Mouse (Mus musculus): ENCODE measurements at regions not wholly inside any gene's neighbourhood (a gene's known extent, or its start where the extent isn't known, plus 50 kb on each side); places are given as distances from the start of the nearest gene placed in this dataset.

DNA sequence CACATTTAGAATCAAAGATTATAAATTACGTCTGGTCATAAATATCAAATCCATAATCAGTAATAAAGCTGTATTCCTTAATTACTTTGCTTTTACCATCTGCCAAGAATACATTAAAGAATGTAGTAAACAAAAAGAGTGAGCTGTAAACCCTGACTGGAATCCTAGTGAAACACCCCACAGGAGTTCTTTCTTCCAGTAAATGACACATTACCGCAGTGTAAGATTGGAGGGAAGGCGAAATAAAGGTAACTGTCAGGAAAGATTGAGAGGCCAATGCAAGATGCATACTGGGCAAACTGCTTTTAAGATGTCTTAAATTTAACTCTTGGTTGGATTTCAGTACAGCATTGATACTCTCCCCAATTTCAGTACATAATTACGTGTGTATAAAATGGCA, 772.0 kb downstream of the Hace1 start:
- no peak for DNase-seq

DNA sequence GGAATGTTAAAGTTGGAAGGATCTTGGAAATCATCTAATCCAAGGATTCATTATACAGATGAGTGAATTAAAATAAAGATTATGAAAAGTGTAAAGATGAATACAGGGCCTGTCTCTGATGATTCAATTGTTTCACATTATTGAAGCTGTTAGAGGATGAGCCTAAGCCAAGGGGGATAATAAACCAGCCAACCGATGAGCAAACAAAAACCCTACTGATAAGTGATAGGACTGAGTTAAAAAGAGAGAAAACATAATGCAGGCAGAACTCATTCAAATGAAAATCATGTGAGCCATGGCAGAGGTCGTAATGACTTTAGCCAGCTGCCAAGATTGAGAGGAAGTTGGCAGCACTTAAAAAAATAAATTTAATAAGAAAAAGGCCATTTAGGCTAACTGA, 772.6 kb downstream of the Hace1 start:
- no peak for DNase-seq

DNA sequence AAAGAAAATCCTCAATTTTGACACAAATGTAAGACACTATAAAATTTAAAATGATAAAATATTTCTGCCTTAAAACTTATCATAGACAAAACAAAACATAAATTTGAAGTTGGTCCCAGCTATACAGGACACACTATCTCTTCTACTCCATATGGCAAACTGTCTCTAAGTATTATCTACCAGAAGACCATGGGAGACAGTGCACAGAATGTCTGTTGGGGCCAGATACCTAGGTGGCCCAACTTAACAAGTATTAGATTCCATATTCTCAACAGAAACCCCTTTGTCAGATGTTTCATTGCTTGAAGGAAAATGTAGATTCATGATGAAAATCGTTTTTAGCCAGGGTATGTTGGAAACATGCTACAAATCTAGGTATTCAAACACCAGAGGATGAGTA, 779.1 kb downstream of the Hace1 start:
- DNase-seq: no peak

DNA sequence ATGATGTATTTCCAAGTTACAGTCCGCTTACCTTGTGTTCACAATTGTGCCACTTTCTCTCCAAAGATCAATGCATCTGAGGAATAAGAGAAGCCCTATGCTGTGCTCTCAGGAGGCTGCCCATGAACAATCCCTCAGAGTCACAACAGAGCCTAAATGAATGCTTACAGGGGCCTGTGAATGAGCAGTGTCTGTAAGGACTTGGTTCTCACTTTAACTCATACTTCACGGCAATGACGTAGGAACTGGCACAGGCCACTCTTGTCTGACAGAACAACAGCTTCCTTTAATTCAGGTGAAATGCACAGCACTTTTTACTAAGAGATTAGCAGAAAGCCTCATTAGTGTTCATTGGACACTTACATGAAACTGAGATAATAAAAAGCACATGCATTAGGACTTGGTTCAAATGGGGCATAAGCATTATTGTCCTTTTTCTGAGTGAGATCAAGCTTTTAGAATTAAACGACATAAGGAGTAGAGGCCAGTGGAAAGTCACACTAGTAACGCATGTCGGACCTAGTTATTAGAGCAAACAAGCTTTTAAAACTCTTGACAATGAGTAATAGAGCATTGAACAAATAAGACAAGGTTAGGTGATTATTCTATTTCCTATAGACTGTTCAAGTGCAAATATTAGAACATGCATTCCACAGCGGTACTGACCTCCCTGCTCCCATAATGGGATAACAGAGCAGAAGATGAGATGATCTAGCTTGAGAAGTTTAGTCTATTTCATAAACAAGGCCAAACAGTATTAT, 796.3 kb downstream of the Hace1 start:
- no peak for DNase-seq

DNA sequence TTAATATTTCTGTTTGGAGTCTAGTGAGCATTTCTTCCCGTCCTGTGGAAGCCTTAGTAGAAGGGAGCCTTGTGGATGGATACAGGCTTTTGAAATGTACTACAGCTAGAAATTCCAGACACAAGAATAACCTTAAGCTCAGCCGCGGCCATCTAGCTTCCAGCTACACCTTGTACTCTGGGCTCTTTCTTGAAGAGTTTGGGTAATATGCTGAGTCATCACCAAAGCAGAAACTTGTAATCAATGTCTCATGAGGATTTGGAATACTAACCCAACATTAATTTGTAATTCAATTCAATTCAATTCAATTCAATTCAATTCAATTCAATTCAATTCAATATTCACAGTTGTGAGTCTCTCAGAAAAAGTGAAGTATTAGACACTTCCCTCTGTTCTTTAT, 797.0 kb downstream of the Hace1 start:
- no peak for DNase-seq

DNA sequence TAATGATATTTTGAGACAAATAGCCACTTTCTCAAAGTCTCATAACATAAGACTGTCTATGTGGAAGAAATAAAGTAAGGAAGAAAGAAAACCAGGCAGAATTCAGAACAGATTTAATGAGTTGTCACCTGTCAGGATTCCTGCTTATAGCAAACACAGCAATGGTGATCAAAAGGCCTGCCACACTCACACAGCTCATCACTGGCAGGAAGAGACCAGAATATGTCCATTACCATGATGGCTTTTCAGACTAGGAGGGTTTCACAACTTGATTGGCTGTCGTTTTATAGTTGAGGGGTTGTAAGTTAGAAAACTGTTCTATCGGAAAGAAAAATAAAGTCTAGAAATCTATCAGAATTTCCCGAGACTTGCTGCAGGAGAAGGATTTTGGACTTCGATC, 819.5 kb downstream of the Hace1 start:
- DNase-seq: no peak

DNA sequence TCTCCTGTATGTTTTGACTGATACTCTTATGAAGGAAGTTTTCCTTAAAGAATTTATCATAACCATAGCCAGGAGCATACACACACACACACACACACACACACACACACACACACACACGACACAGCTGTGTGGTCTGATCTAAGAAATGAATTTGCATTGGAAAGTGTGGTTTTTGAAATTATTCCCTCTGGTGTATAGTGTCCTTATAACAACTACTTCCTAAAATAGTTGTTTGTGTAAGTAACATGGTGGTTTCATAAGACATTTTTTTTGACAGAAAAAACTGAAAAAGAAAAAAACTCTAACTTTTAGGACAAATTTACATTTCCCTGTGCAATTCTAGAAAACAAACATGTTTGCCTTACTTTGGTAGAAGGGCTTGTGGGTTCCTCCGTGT, 826.3 kb downstream of the Hace1 start:
- no peak for DNase-seq

Measured in thymus, postnatal 4 days (tissue).